Mouse (Mus musculus): ENCODE data around the gene Smim17. TPM values are rescaled to one million over a fixed set of nuclear protein-coding genes. Genes with fewer than 3 reads are reported as not detected.
"Not testable (repeated sequence)": the region's sequence is repeated elsewhere in the genome, so short reads cannot be mapped to it uniquely, and the experiment has no call there.

The Smim17 gene
- polyA plus RNA-seq, 1 experiment from 2014 or later, result 0.41 TPM

DNA sequence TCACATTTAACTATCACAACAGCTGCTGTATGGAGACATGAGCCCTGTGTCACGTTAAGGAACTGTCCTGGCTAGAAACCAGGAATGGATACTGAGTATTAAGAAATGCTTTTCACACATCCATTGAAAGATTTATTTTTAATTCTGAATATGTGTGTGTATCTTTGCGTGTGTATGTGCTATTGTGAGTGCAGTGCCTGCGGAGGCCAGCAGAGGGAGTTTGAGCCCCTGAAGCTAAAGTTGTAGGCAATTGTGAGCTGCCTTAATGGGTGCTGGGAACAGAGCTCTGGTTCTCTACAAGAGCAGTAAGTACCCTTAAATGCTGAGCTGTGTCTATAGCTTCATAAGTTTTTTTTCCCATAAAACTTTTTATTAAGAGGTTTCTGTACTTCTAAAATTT, 30.9 kb downstream of the Smim17 start:
- no peaks in the 10 kb centered on the region for H3K36me3 ChIP-seq
- no peaks in the 10 kb centered on the region for H3K4me1 ChIP-seq
- H3K27me3 ChIP-seq, result no peaks in the 10 kb centered on the region
- H3K9me3 ChIP-seq, result peaks cover 11% of the 10 kb centered on the region; the same call in 1 of the 2 replicates
- no peak overlapping the region for H3K4me3 ChIP-seq
- WGBS, result 89% methylated on average over 3 of the region's 3 CpGs
- H3K9ac ChIP-seq, result no peak overlapping the region
- no peak overlapping the region for H3K4me2 ChIP-seq (replicated peaks)
- no peak overlapping the region for H3K27ac ChIP-seq
- ATAC-seq (ENCODE audit: low FRiP score, low read depth), result no peak

DNA sequence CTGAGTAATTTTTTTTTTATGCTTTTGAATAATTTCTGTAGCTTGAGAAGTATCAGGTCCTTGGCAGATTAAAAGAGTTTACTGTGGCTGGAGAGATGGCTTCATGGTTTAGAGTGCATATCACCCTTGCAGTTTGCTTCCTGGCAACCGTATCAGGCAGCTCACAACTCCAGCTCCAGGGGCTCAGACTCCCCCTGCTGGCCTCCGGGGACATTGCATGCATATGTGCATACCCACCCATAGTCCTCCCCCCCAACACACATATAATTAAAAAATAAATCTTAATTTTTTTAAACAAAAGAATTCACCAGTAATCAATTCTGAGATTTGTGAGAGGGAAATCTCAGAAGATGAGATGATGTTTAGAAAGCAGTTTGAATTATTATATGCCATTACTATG, 31.8 kb downstream of the Smim17 start:
- ATAC-seq (ENCODE audit: low FRiP score, low read depth), result no peak
- Histone ChIP-seq H3K27me3 (no peaks in the 10 kb centered on the region), H3K4me1 (no peaks in the 10 kb centered on the region), H3K9me3 (peaks cover 11% of the 10 kb centered on the region; the same call in 1 of the 2 replicates), H3K4me3 (no peak overlapping the region), H3K9ac (no peak overlapping the region), H3K4me2 (replicated peaks) (no peak overlapping the region), H3K36me3 (no peaks in the 10 kb centered on the region), H3K27ac (no peak overlapping the region)
- 42% methylated on average over 2 of the region's 2 CpGs for WGBS

GRCm38 (mm10) chr7:6438388-6438787, 39.9 kb downstream of the Smim17 start, which contains the start of gene Olfr1344:
TSS of gene Olfr1344 (plus strand) at chr7:6438688.
- H3K27ac ChIP-seq, result no peak within 1 kb of the TSS
- no peak within 1 kb of the TSS for H3K9ac ChIP-seq
- no peaks in the 10 kb centered on the region for H3K4me1 ChIP-seq
- no peaks in the 10 kb centered on the region for H3K36me3 ChIP-seq
- no peak for ATAC-seq (ENCODE audit: low FRiP score, low read depth)
- H3K4me2 ChIP-seq (replicated peaks), result no peak within 1 kb of the TSS
- H3K4me3 ChIP-seq, result no peak within 1 kb of the TSS
- WGBS, result 62% methylated on average over 3 of the region's 3 CpGs
- no peaks in the 10 kb centered on the region for H3K9me3 ChIP-seq
- H3K27me3 ChIP-seq, result no peaks in the 10 kb centered on the region

GRCm38 (mm10) chr7:6441173-6441572, 42.7 kb downstream of the Smim17 start:
- Histone ChIP-seq H3K4me2 (replicated peaks) (no peak overlapping the region), H3K27me3 (no peaks in the 10 kb centered on the region), H3K9ac (no peak overlapping the region), H3K4me1 (no peaks in the 10 kb centered on the region), H3K4me3 (no peak overlapping the region), H3K9me3 (0 out of 2 replicates have a peak, but pooled peaks cover 2% of the 10 kb centered on the region), H3K36me3 (no peaks in the 10 kb centered on the region), H3K27ac (no peak overlapping the region)
- ATAC-seq (ENCODE audit: low FRiP score, low read depth), result no peak
- 63% methylated on average over 2 of the region's 2 CpGs for WGBS

DNA sequence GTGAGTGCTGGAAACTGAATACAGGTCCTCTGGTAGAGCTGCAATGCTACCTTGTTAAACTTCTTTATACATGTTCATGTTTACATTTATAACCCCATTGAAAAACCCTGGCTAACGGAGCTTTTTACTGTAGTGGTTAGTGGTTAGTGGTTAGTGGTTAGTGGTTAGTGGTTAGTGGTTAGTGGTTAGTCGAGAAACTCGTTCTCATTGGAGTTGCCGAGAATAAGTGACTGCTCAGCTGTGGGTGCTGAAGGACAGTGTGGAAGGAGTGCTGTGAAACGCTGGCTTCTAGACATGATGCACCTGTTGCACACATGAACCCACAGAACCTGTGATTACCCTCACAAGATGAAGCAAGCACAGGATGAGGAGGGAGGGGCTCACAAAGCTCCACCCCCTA, 49.3 kb downstream of the Smim17 start:
- Histone ChIP-seq H3K4me3 (no peak overlapping the region), H3K4me1 (no peaks in the 10 kb centered on the region), H3K27ac (no peak overlapping the region), H3K27me3 (no peaks in the 10 kb centered on the region), H3K9me3 (0 out of 2 replicates have a peak, but pooled peaks cover 7% of the 10 kb centered on the region), H3K4me2 (replicated peaks) (no peak overlapping the region), H3K9ac (no peak overlapping the region), H3K36me3 (no peaks in the 10 kb centered on the region)
- 78% methylated on average over 5 of the region's 5 CpGs for WGBS
- ATAC-seq (ENCODE audit: low FRiP score, low read depth), result no peak

GRCm38 (mm10) chr7:6455868-6456267, 57.4 kb downstream of the Smim17 start, which contains the start of gene Olfr1336:
TSS of gene Olfr1336 (plus strand) at chr7:6456168.
- no peaks in the 10 kb centered on the region for H3K27me3 ChIP-seq
- H3K4me1 ChIP-seq, result no peaks in the 10 kb centered on the region
- ATAC-seq (ENCODE audit: low FRiP score, low read depth), result no peak
- 0 out of 2 replicates have a peak, but pooled peaks cover 3% of the 10 kb centered on the region for H3K9me3 ChIP-seq
- H3K4me2 ChIP-seq (replicated peaks), result no peak within 1 kb of the TSS
- H3K4me3 ChIP-seq, result no peak within 1 kb of the TSS
- H3K36me3 ChIP-seq, result no peaks in the 10 kb centered on the region
- no peak within 1 kb of the TSS for H3K9ac ChIP-seq
- no peak within 1 kb of the TSS for H3K27ac ChIP-seq

- Histone ChIP-seq H3K4me3 (no peak overlapping the region), H3K9ac (no peak overlapping the region), H3K9me3 (0 out of 2 replicates have a peak, but pooled peaks cover 3% of the 10 kb centered on the region), H3K27ac (no peak overlapping the region), H3K4me1 (no peaks in the 10 kb centered on the region), H3K27me3 (no peaks in the 10 kb centered on the region), H3K4me2 (replicated peaks) (no peak overlapping the region), H3K36me3 (no peaks in the 10 kb centered on the region)
- ATAC-seq (ENCODE audit: low FRiP score, low read depth), result no peak
- 41% methylated on average over 3 of the region's 3 CpGs for WGBS
These were observed 57.9 kb downstream of the Smim17 start for GRCm38 (mm10) chr7:6456399-6456798.

DNA sequence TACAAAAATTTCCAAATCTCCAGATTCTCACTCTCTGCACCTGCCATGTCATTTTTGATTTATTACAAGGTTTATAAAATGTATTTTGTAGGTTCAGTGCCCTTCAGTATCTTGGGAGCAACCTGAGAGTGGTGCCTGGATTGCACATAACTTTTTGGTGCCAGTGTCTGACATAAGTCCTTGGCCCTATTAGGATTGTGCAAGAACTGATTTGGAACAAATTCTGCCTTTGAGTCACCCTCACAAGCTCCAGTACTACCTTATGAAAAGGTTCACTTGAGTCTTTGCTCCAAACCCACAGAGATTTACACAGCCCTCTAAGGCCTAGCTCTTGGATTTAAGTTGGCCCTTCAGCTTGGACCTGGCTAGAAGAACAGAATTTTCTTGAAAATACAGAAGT, 68.4 kb downstream of the Smim17 start, which contains the start of gene Olfr1346:
Olfr1346 (plus strand) TSS at position 151 of the 400 bp plus-strand sequence.
- Histone ChIP-seq H3K4me3 (no peak within 1 kb of the TSS), H3K9me3 (no peaks in the 10 kb centered on the region; the same call in 1 of the 2 replicates), H3K27me3 (no peaks in the 10 kb centered on the region), H3K4me2 (replicated peaks) (no peak within 1 kb of the TSS), H3K9ac (no peak within 1 kb of the TSS), H3K36me3 (no peaks in the 10 kb centered on the region), H3K27ac (no peak within 1 kb of the TSS), H3K4me1 (no peaks in the 10 kb centered on the region)
- no peak for ATAC-seq (ENCODE audit: low FRiP score, low read depth)

DNA sequence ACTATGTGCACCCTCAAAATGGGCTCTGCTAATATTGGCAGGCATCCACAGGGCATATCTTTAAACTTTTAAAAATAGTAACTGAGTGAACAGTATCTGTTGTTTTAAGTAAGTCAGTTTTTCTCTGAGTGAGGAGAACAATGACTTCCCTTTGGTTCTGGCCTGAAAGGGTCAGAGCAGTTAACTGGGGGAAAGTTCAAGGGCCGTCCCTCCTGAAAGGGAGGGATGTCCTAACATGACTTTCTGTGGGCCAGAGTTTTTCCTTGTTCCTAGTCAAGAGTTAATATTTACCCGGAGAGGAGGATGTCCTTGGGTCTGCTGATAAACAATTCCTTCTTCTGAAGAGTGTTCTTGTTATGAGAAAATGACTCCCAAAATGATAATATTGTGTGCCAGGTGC, 79.1 kb downstream of the Smim17 start:
- not testable (repeated sequence) for H3K9ac ChIP-seq; ATAC-seq (ENCODE audit: low FRiP score, low read depth); H3K27ac ChIP-seq; H3K27me3 ChIP-seq; H3K4me1 ChIP-seq; H3K4me2 ChIP-seq (replicated peaks); H3K4me3 ChIP-seq; H3K36me3 ChIP-seq
- H3K9me3 ChIP-seq, result peaks cover 16% of the 10 kb centered on the region; the same call in 1 of the 2 replicates
- WGBS, result 65% methylated on average over 2 of the region's 2 CpGs

Other genes with a start within 250 kb of the Smim17 start
- gene Zfp787, start 242.7 kb upstream of the Smim17 start, polyA plus RNA-seq (2015; fragmentation: Nextera tagmentation; extraction: Ambion mirVana), result 24.2 and 24.4 TPM in 2 replicates
- gene Zfp444, start 226.5 kb upstream of the Smim17 start, polyA plus RNA-seq (2015; fragmentation: Nextera tagmentation; extraction: Ambion mirVana), result 74.0 and 75.9 TPM in 2 replicates
- not detected in 2 replicates for gene Galp, start 201.6 kb upstream of the Smim17 start, polyA plus RNA-seq (2015; fragmentation: Nextera tagmentation; extraction: Ambion mirVana)
- gene Zscan5b, start 176.4 kb upstream of the Smim17 start, polyA plus RNA-seq (2015; fragmentation: Nextera tagmentation; extraction: Ambion mirVana), result not detected in 2 replicates
- not detected in 2 replicates for gene Epp13, start 146.0 kb upstream of the Smim17 start, polyA plus RNA-seq (2015; fragmentation: Nextera tagmentation; extraction: Ambion mirVana)
- gene Zfp667, start 112.1 kb upstream of the Smim17 start, polyA plus RNA-seq (2015; fragmentation: Nextera tagmentation; extraction: Ambion mirVana), result 10.0 and 11.9 TPM in 2 replicates
- gene Zfp583, start 67.4 kb upstream of the Smim17 start, polyA plus RNA-seq (2015; fragmentation: Nextera tagmentation; extraction: Ambion mirVana), result 9.3 and 9.6 TPM in 2 replicates
- gene Gm3854, start 55.0 kb upstream of the Smim17 start, polyA plus RNA-seq (2015; fragmentation: Nextera tagmentation; extraction: Ambion mirVana), result 3.2 and 3.3 TPM in 2 replicates
- 2.7 and 3.7 TPM in 2 replicates for gene Zfp78, start 35.4 kb upstream of the Smim17 start, polyA plus RNA-seq (2015; fragmentation: Nextera tagmentation; extraction: Ambion mirVana)
- 11.8 and 12.5 TPM in 2 replicates for gene Zfp28, start 15.4 kb upstream of the Smim17 start, polyA plus RNA-seq (2015; fragmentation: Nextera tagmentation; extraction: Ambion mirVana)
- gene Gm20715, start 11.6 kb downstream of the Smim17 start, polyA plus RNA-seq (2015; fragmentation: Nextera tagmentation; extraction: Ambion mirVana), result not detected in 2 replicates
- not detected in 2 replicates for gene Olfr1344, start 40.0 kb downstream of the Smim17 start, polyA plus RNA-seq (2015; fragmentation: Nextera tagmentation; extraction: Ambion mirVana)
- not detected in 2 replicates for gene Olfr1336, start 57.5 kb downstream of the Smim17 start, polyA plus RNA-seq (2015; fragmentation: Nextera tagmentation; extraction: Ambion mirVana)
- not detected in 2 replicates for gene Olfr1346, start 68.4 kb downstream of the Smim17 start, polyA plus RNA-seq (2015; fragmentation: Nextera tagmentation; extraction: Ambion mirVana)
- gene Olfr5, start 88.2 kb downstream of the Smim17 start, polyA plus RNA-seq (2015; fragmentation: Nextera tagmentation; extraction: Ambion mirVana), result not detected in 2 replicates
- gene Olfr1347, start 101.0 kb downstream of the Smim17 start, polyA plus RNA-seq (2015; fragmentation: Nextera tagmentation; extraction: Ambion mirVana), result not detected in 2 replicates
- gene Olfr1348, start 110.0 kb downstream of the Smim17 start, polyA plus RNA-seq (2015; fragmentation: Nextera tagmentation; extraction: Ambion mirVana), result not detected in 2 replicates
- gene Olfr1349, start 124.2 kb downstream of the Smim17 start, polyA plus RNA-seq (2015; fragmentation: Nextera tagmentation; extraction: Ambion mirVana), result not detected in 2 replicates
- gene Olfr1350, start 166.1 kb downstream of the Smim17 start, polyA plus RNA-seq (2015; fragmentation: Nextera tagmentation; extraction: Ambion mirVana), result not detected in 2 replicates

Measured in limb, embryonic 13.5 days (tissue).